ENCODE assay signal across 32 mouse cellular contexts in the genomic region with DNA sequence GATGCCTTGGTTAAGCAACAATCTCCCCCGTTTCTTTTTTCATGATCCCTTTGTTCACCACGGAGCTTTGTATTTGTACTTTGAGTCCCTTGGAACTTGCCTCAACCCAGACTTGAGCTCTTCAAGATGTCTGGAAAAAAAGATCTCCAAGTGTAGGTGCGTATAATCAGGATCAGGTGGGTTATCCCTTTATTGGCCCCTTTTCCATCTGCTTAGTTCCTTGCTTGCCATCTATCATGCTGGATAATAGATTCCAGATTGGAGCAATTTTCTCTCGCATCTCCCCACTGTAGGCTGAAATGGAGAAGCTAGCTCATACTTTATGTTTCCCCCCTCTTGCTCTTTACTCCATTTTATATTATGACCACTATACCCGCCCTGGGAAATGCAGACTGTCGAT.
DNase-seq lines count a peak whose midpoint lies in the region; ATAC-seq and TF ChIP-seq lines count a peak whose summit lies in the region.
"Had no signal": no experiment of that assay in that cellular context is flagged by ENCODE, and none has a peak within 500 bp of the region (broad histone marks: within the 10 kb centered on the region; RNA-seq: fewer than 3 reads in every experiment).

No protein-coding gene starts in this region.

- no peaks in the 10 kb centered on the region for H3K4me1 ChIP-seq in midbrain, embryonic 11.5 days (ENCODE audit: control insufficient read depth, insufficient read depth, low read length)
- no peaks in the 10 kb centered on the region for H3K4me1 ChIP-seq in midbrain, embryonic 16.5 days (ENCODE audit: control insufficient read depth, insufficient read depth, low read length)
- H3K4me1 ChIP-seq in embryonic facial prominence, embryonic 14.5 days (ENCODE audit: control insufficient read depth, insufficient read depth, low read length) = no peaks in the 10 kb centered on the region; the same call in 1 of the 2 replicates
- H3K4me1 ChIP-seq in limb, embryonic 12.5 days (replicated peaks) = no peaks in the 10 kb centered on the region
- H3K4me1 ChIP-seq in stomach, postnatal 0 days (replicated peaks; ENCODE audit: control insufficient read depth, insufficient read depth) = no peaks in the 10 kb centered on the region
- H3K4me1 ChIP-seq: embryonic facial prominence, embryonic 15.5 days; heart, embryonic 12.5 days; hindbrain, embryonic 15.5 days; intestine, embryonic 15.5 days; limb, embryonic 15.5 days; liver, embryonic 13.5 days; megakaryocyte, embryonic 14.5 days; neural tube, embryonic 15.5 days had no signal

- H3K4me2 ChIP-seq in midbrain, embryonic 11.5 days = no peak overlapping the region
- no peak overlapping the region for H3K4me2 ChIP-seq in midbrain, embryonic 16.5 days (ENCODE audit: low read length)
- H3K4me2 ChIP-seq in embryonic facial prominence, embryonic 14.5 days (ENCODE audit: low read depth, low read length) = no peak overlapping the region
- no peak overlapping the region for H3K4me2 ChIP-seq in limb, embryonic 12.5 days
- H3K4me2 ChIP-seq in stomach, postnatal 0 days (replicated peaks; ENCODE audit: low read depth) = no peak overlapping the region
- H3K4me2 ChIP-seq: embryonic facial prominence, embryonic 15.5 days; heart, embryonic 12.5 days; hindbrain, embryonic 15.5 days; intestine, embryonic 15.5 days; limb, embryonic 15.5 days; liver, embryonic 13.5 days; neural tube, embryonic 15.5 days had no signal

- TF ChIP-seq EP300 in stomach, postnatal 0 days (optimal IDR thresholded peaks at IDR 0.05) = no peak

- H3K9me3 ChIP-seq in midbrain, embryonic 11.5 days (ENCODE audit: control insufficient read depth, low read length) = no peaks in the 10 kb centered on the region
- H3K9me3 ChIP-seq in midbrain, embryonic 16.5 days (replicated peaks; ENCODE audit: control insufficient read depth, low read length, poor library complexity, severe bottlenecking) = no peaks in the 10 kb centered on the region
- H3K9me3 ChIP-seq in embryonic facial prominence, embryonic 14.5 days (ENCODE audit: control insufficient read depth, low read length) = no peaks in the 10 kb centered on the region
- no peaks in the 10 kb centered on the region for H3K9me3 ChIP-seq in limb, embryonic 12.5 days
- H3K9me3 ChIP-seq in stomach, postnatal 0 days (ENCODE audit: control insufficient read depth, low read length) = no peaks in the 10 kb centered on the region
- H3K9me3 ChIP-seq: embryonic facial prominence, embryonic 15.5 days; heart, embryonic 12.5 days; hindbrain, embryonic 15.5 days; intestine, embryonic 15.5 days; limb, embryonic 15.5 days; liver, embryonic 13.5 days; megakaryocyte, embryonic 14.5 days; neural tube, embryonic 15.5 days had no signal

- no peak overlapping the region for H3K27ac ChIP-seq in midbrain, embryonic 11.5 days (ENCODE audit: low read depth, low read length)
- no peak overlapping the region for H3K27ac ChIP-seq in midbrain, embryonic 16.5 days (ENCODE audit: low read length)
- H3K27ac ChIP-seq in embryonic facial prominence, embryonic 14.5 days (replicated peaks; ENCODE audit: low read depth, low read length) = no peak overlapping the region; the same call in 1 of the 2 replicates
- 0 out of 2 replicates have a peak overlapping the region, but pooled peaks have one; percentile 24 for H3K27ac ChIP-seq in limb, embryonic 12.5 days
- H3K27ac ChIP-seq in stomach, postnatal 0 days (replicated peaks) = no peak overlapping the region
- H3K27ac ChIP-seq: embryonic facial prominence, embryonic 15.5 days; gastrocnemius, adult 2 months; heart, adult 2 months; hindbrain, embryonic 15.5 days; intestine, embryonic 15.5 days; limb, embryonic 15.5 days; liver, embryonic 13.5 days; neural tube, embryonic 15.5 days had no signal

- DNase-seq in midbrain, embryonic 11.5 days (ENCODE audit: low spot score, missing footprints) = peak; percentile 79
- peak; percentile 77 for DNase-seq in embryonic facial prominence, embryonic 14.5 days (ENCODE audit: low spot score)
- DNase-seq in yolk sac, embryonic 10.5 days (ENCODE audit: low spot score) = no peak
- DNase-seq in stomach, postnatal 0 days (ENCODE audit: low spot score) = no peak
- DNase-seq: adrenal gland, postnatal 25 days; cerebellum, adult 11-12 months; cerebellum, adult 9-11 months; gastrocnemius, adult 2 months; heart, adult 2 months; heart, postnatal 4 days; kidney, adult 9 months; kidney, postnatal 10 days; layer of hippocampus, postnatal 36 days; liver, embryonic 13.5 days; lung, adult 18-20 months; lung, postnatal 4 days; midbrain, embryonic 14.5 days; spleen, adult 18-20 months; thymus, adult 18-20 months; thymus, postnatal 36 days had no signal

- no peaks in the 10 kb centered on the region for H3K36me3 ChIP-seq in midbrain, embryonic 11.5 days (ENCODE audit: control insufficient read depth, insufficient read depth, low read length)
- no peaks in the 10 kb centered on the region for H3K36me3 ChIP-seq in midbrain, embryonic 16.5 days (ENCODE audit: control insufficient read depth, insufficient read depth, low read length)
- no peaks in the 10 kb centered on the region for H3K36me3 ChIP-seq in embryonic facial prominence, embryonic 14.5 days (ENCODE audit: control insufficient read depth, insufficient read depth, low read length)
- no peaks in the 10 kb centered on the region for H3K36me3 ChIP-seq in limb, embryonic 12.5 days
- H3K36me3 ChIP-seq in stomach, postnatal 0 days (ENCODE audit: control insufficient read depth, insufficient read depth, low read length) = no peaks in the 10 kb centered on the region
- H3K36me3 ChIP-seq: embryonic facial prominence, embryonic 15.5 days; heart, embryonic 12.5 days; hindbrain, embryonic 15.5 days; intestine, embryonic 15.5 days; limb, embryonic 15.5 days; liver, embryonic 13.5 days; neural tube, embryonic 15.5 days had no signal

- 79% methylated on average over 6 of the region's 6 CpGs for WGBS in midbrain, embryonic 11.5 days
- 77% methylated on average over 6 of the region's 6 CpGs for WGBS in midbrain, embryonic 16.5 days
- WGBS in embryonic facial prominence, embryonic 14.5 days = 35% methylated on average over 6 of the region's 6 CpGs
- 26% methylated on average over 6 of the region's 6 CpGs for WGBS in limb, embryonic 12.5 days
- WGBS in stomach, postnatal 0 days = 72% methylated on average over 6 of the region's 6 CpGs

- H3K9ac ChIP-seq in midbrain, embryonic 11.5 days (ENCODE audit: low read length) = no peak overlapping the region
- no peak overlapping the region for H3K9ac ChIP-seq in midbrain, embryonic 16.5 days (ENCODE audit: low read depth, low read length)
- H3K9ac ChIP-seq in embryonic facial prominence, embryonic 14.5 days (ENCODE audit: low read depth, low read length) = no peak overlapping the region
- H3K9ac ChIP-seq in limb, embryonic 12.5 days (replicated peaks) = no peak overlapping the region
- no peak overlapping the region for H3K9ac ChIP-seq in stomach, postnatal 0 days (ENCODE audit: low read length)
- H3K9ac ChIP-seq: embryonic facial prominence, embryonic 15.5 days; heart, embryonic 12.5 days; hindbrain, embryonic 15.5 days; intestine, embryonic 15.5 days; limb, embryonic 15.5 days; liver, embryonic 13.5 days; neural tube, embryonic 15.5 days had no signal

- no peak overlapping the region for H3K4me3 ChIP-seq in midbrain, embryonic 11.5 days (ENCODE audit: low read depth, low read length)
- H3K4me3 ChIP-seq in midbrain, embryonic 16.5 days (ENCODE audit: low read depth, low read length) = no peak overlapping the region
- H3K4me3 ChIP-seq in embryonic facial prominence, embryonic 14.5 days (ENCODE audit: low read depth, low read length) = no peak overlapping the region
- H3K4me3 ChIP-seq in limb, embryonic 12.5 days (replicated peaks) = no peak overlapping the region
- H3K4me3 ChIP-seq in stomach, postnatal 0 days (ENCODE audit: low read depth, low read length) = no peak overlapping the region
- H3K4me3 ChIP-seq: embryonic facial prominence, embryonic 15.5 days; gastrocnemius, adult 2 months; heart, adult 2 months; heart, embryonic 12.5 days; hindbrain, embryonic 15.5 days; intestine, embryonic 15.5 days; limb, embryonic 15.5 days; liver, embryonic 13.5 days; megakaryocyte, embryonic 14.5 days; neural tube, embryonic 15.5 days had no signal

- no peaks in the 10 kb centered on the region for H3K27me3 ChIP-seq in midbrain, embryonic 11.5 days (ENCODE audit: control insufficient read depth, insufficient read depth, low read length)
- no peaks in the 10 kb centered on the region for H3K27me3 ChIP-seq in midbrain, embryonic 16.5 days (ENCODE audit: control insufficient read depth, insufficient read depth, low read depth, low read length)
- H3K27me3 ChIP-seq in embryonic facial prominence, embryonic 14.5 days (replicated peaks; ENCODE audit: control insufficient read depth, insufficient read depth, low read length) = no peaks in the 10 kb centered on the region
- no peaks in the 10 kb centered on the region for H3K27me3 ChIP-seq in limb, embryonic 12.5 days
- H3K27me3 ChIP-seq in stomach, postnatal 0 days (ENCODE audit: control insufficient read depth, insufficient read depth, low read length) = no peaks in the 10 kb centered on the region
- H3K27me3 ChIP-seq: embryonic facial prominence, embryonic 15.5 days; heart, embryonic 12.5 days; hindbrain, embryonic 15.5 days; intestine, embryonic 15.5 days; limb, embryonic 15.5 days; liver, embryonic 13.5 days; megakaryocyte, embryonic 14.5 days; neural tube, embryonic 15.5 days had no signal

- no peak for TF ChIP-seq CTCF in stomach, postnatal 0 days (IDR thresholded peaks at IDR 0.05; ENCODE audit: low read depth)

- no peak for ATAC-seq in midbrain, embryonic 11.5 days (ENCODE audit: low FRiP score)
- ATAC-seq in midbrain, embryonic 16.5 days = no peak
- peak; percentile 67; the same call in 1 of the 2 replicates for ATAC-seq in embryonic facial prominence, embryonic 14.5 days (ENCODE audit: low read depth)
- peak; percentile 71 for ATAC-seq in limb, embryonic 12.5 days (ENCODE audit: insufficient number of reproducible peaks, insufficient read depth, low FRiP score, low TSS enrichment, low read depth)
- ATAC-seq in inflammation-experienced regulatory T-cells, adult 6 months = no peak
- ATAC-seq in stomach, postnatal 0 days (ENCODE audit: low FRiP score, low TSS enrichment) = no peak
- ATAC-seq: forebrain, embryonic 14.5 days; intestine, embryonic 15.5 days; lung, postnatal 0 days had no signal

Comparison
In these comparisons a context has a peak if more than half of its experiments do, and no peak if none do; other contexts are left out.
1. ATAC-seq: peak in embryonic facial prominence, embryonic 14.5 days (single experiment) and limb, embryonic 12.5 days (single experiment); none in midbrain, embryonic 11.5 days (single experiment), midbrain, embryonic 16.5 days (single experiment), inflammation-experienced regulatory T-cells, adult 6 months (single experiment) and stomach, postnatal 0 days (single experiment).
2. DNase-seq: peak in midbrain, embryonic 11.5 days (single experiment) and embryonic facial prominence, embryonic 14.5 days (single experiment); none in yolk sac, embryonic 10.5 days (single experiment) and stomach, postnatal 0 days (single experiment).